Mouse (Mus musculus) C2C12 (cell line): ENCODE data around the gene B3galt1. TPM values are rescaled to one million over a fixed set of nuclear protein-coding genes. Genes with fewer than 3 reads are reported as not detected.

Source experiments
- H3K27me3 ChIP-seq: one replicate; pipeline ENCODE4 v1.6.1; 2011; ENCODE audit not compliant: control insufficient read depth, insufficient read depth, insufficient read length
- H3K36me3 ChIP-seq: one replicate; pipeline ENCODE4 v1.6.1; 2011; ENCODE audit not compliant: control insufficient read depth, insufficient read depth
- H3K4me3 ChIP-seq: one replicate; pipeline ENCODE4 v1.5.1; 2011; ENCODE audit warnings: mild to moderate bottlenecking, control low read depth; ENCODE audit not compliant: poor library complexity, insufficient read depth, severe bottlenecking
- H3K79me2 ChIP-seq: one replicate; pipeline ENCODE4 v1.6.1; 2011; ENCODE audit not compliant: control insufficient read depth, insufficient read depth
- H3K79me3 ChIP-seq: one replicate; pipeline ENCODE4 v1.6.1; 2011; ENCODE audit warnings: low read depth, control low read depth
- H3ac ChIP-seq: one replicate; pipeline ENCODE3; 2011; ENCODE audit warnings: low read depth; ENCODE audit not compliant: control insufficient read depth, insufficient read length
- CEBPB ChIP-seq: IDR thresholded peaks from one replicate; pipeline ENCODE4 v1.6.1; 2011; ENCODE audit warnings: low read depth, mild to moderate bottlenecking, control low read depth, moderate library complexity
- CTCF ChIP-seq: IDR thresholded peaks from one replicate; pipeline ENCODE4 v1.5.1; 2011; ENCODE audit not compliant: control insufficient read depth, insufficient read depth, insufficient read length
- FOSL1 ChIP-seq: IDR thresholded peaks from one replicate; pipeline ENCODE4 v1.8.0; 2011; ENCODE audit warnings: mild to moderate bottlenecking, low read length; ENCODE audit not compliant: poor library complexity, insufficient read depth, severe bottlenecking
- MAX ChIP-seq: IDR thresholded peaks from one replicate; pipeline ENCODE4 v1.6.1; 2011; ENCODE audit warnings: mild to moderate bottlenecking, control low read depth
- MYOD1 ChIP-seq: IDR thresholded peaks from one replicate; pipeline ENCODE4 v1.6.1; 2011; ENCODE audit warnings: low read depth; ENCODE audit not compliant: control insufficient read depth, insufficient read length
- MYOG ChIP-seq: IDR thresholded peaks from one replicate; pipeline ENCODE4 v1.6.1; 2011; ENCODE audit not compliant: control insufficient read depth, insufficient read length; ENCODE audit errors: extremely low read depth
- USF1 ChIP-seq: IDR thresholded peaks from one replicate; pipeline ENCODE4 v1.6.1; 2011; ENCODE audit warnings: low read depth, mild to moderate bottlenecking, control low read depth, moderate library complexity
- polyA plus RNA-seq: library from polyadenylated mRNA; unstranded; fragments of >200 nt; fragmentation: generic; extraction: Trizol; gene quantifications from one replicate; pipeline ENCODE4 v1.2.1, GENCODE M21; 2012; ENCODE audit warnings: missing spikeins

Gene B3galt1
- polyA plus RNA-seq, 1 experiment: 1.4 TPM

GRCm38 (mm10) chr2:67903769-67904168 lies 338.1 kb downstream of the B3galt1 start:
- Histone ChIP-seq H3K4me3 (no peak overlapping the region), H3K36me3 (no peaks in the 10 kb centered on the region), H3K27me3 (no peaks in the 10 kb centered on the region), H3ac (no peak overlapping the region), H3K79me3 (no peaks in the 10 kb centered on the region), H3K79me2 (no peaks in the 10 kb centered on the region)
- TF ChIP-seq MYOD1: no peak
- TF ChIP-seq MYOG: no peak
- TF ChIP-seq FOSL1: no peak
- no peak for TF ChIP-seq MAX
- no peak for TF ChIP-seq CTCF
- no peak for TF ChIP-seq CEBPB
- TF ChIP-seq USF1: no peak

DNA sequence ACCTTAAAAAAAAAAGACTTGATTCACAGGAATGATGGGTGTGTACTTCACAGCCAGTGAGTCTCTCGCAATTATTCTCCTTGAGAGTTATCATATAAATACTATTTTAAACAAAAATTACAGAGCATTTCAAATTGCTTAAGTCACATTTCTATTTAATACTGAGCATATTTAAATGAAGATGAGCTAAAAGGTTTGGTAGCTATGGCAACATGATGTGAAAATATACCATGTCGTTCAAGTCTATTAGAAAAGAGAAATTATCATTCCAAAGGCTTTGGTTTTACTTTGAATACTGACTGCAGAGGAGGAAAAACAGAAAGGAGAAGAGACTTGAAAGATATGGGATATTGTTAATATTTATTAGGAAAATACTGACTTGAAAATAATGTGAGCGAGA lies 366.3 kb downstream of the B3galt1 start:
- no peaks in the 10 kb centered on the region for H3K27me3 ChIP-seq
- H3K79me3 ChIP-seq: no peaks in the 10 kb centered on the region
- H3ac ChIP-seq: no peak overlapping the region
- TF ChIP-seq USF1 (no peak), MYOG (no peak), CTCF (no peak), CEBPB (no peak), MYOD1 (no peak), MAX (no peak), FOSL1 (no peak)
- no peaks in the 10 kb centered on the region for H3K79me2 ChIP-seq
- H3K4me3 ChIP-seq: no peak overlapping the region
- no peaks in the 10 kb centered on the region for H3K36me3 ChIP-seq

- Histone ChIP-seq H3K36me3 (no peaks in the 10 kb centered on the region), H3K4me3 (no peak overlapping the region), H3K27me3 (no peaks in the 10 kb centered on the region), H3ac (no peak overlapping the region), H3K79me3 (no peaks in the 10 kb centered on the region), H3K79me2 (no peaks in the 10 kb centered on the region)
- TF ChIP-seq FOSL1: no peak
- no peak for TF ChIP-seq CTCF
- no peak for TF ChIP-seq MAX
- no peak for TF ChIP-seq USF1
- no peak for TF ChIP-seq MYOD1
- TF ChIP-seq MYOG: no peak
- no peak for TF ChIP-seq CEBPB
Measured at GRCm38 (mm10) chr2:67948408-67948807, 382.7 kb downstream of the B3galt1 start.

GRCm38 (mm10) chr2:67956182-67956581 lies 390.5 kb downstream of the B3galt1 start:
- H3K79me3 ChIP-seq: no peaks in the 10 kb centered on the region
- no peak overlapping the region for H3ac ChIP-seq
- H3K36me3 ChIP-seq: no peaks in the 10 kb centered on the region
- no peak overlapping the region for H3K4me3 ChIP-seq
- H3K27me3 ChIP-seq: no peaks in the 10 kb centered on the region
- no peak for TF ChIP-seq USF1
- no peak for TF ChIP-seq CTCF
- no peak for TF ChIP-seq MYOD1
- no peak for TF ChIP-seq MAX
- no peak for TF ChIP-seq CEBPB
- no peak for TF ChIP-seq MYOG
- no peak for TF ChIP-seq FOSL1
- no peaks in the 10 kb centered on the region for H3K79me2 ChIP-seq

DNA sequence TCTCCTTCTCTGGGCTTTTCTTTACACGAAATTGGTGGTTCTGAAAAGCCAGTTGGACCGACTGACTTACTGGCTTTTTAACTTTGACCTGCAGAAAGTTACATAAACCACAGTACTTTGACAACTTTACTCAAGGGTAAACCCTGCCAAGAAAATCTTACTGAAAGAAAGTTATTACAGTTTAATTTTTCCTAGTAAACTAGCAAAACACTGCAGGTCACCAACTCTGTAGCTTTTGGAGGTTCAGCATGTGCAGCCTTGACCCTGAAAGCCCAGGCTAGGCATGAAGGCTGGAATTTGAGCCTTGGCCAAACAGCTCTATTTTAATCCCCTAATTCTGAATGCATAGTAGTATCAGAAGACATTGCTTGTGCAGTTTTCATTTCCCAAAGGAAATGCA lies 391.9 kb downstream of the B3galt1 start:
- H3K27me3 ChIP-seq: no peaks in the 10 kb centered on the region
- H3ac ChIP-seq: no peak overlapping the region
- TF ChIP-seq CEBPB (no peak), FOSL1 (no peak), CTCF (no peak), MYOG (no peak)
- H3K4me3 ChIP-seq: no peak overlapping the region
- H3K79me3 ChIP-seq: no peaks in the 10 kb centered on the region
- no peaks in the 10 kb centered on the region for H3K79me2 ChIP-seq
- no peaks in the 10 kb centered on the region for H3K36me3 ChIP-seq

GRCm38 (mm10) chr2:67960711-67961110 lies 395.0 kb downstream of the B3galt1 start:
- Histone ChIP-seq H3K79me3 (no peaks in the 10 kb centered on the region), H3K27me3 (no peaks in the 10 kb centered on the region), H3ac (no peak overlapping the region), H3K79me2 (no peaks in the 10 kb centered on the region), H3K4me3 (no peak overlapping the region), H3K36me3 (no peaks in the 10 kb centered on the region)
- TF ChIP-seq USF1 (no peak), CEBPB (no peak), FOSL1 (no peak)
